Mouse (Mus musculus) heart, postnatal 0 days (tissue): ENCODE measurements at regions not wholly inside any gene's neighbourhood (a gene's known extent, or its start where the extent isn't known, plus 50 kb on each side); places are given as distances from the start of the nearest gene placed in this dataset.

Experiments used
- ATAC-seq: fragments of 200-750 bp; cut with Nextera tagmentation; 2 replicates; pipeline ENCODE4 v1.8.0; 2017; ENCODE audit warnings: low read depth, moderate number of reproducible peaks, moderate library complexity; ENCODE audit not compliant: insufficient read depth
- DNase-seq: peaks from one replicate; pipeline ENCODE4 v3.0.0-alpha.2; 2016; ENCODE audit warnings: low spot score
- H3K27ac ChIP-seq: fragments of 300-500 bp; sonication (generic); 2 replicates; pipeline ENCODE4 v1.5.1; 2014; ENCODE audit warnings: low read depth, mild to moderate bottlenecking
- H3K27me3 ChIP-seq: fragments of 300-500 bp; sonication (generic); 2 replicates; pipeline ENCODE4 v1.6.1; 2014; ENCODE audit warnings: low read length, mixed read lengths; ENCODE audit not compliant: control insufficient read depth, insufficient read depth
- H3K36me3 ChIP-seq: fragments of 300-500 bp; sonication (generic); replicated peaks from 2 replicates; pipeline ENCODE4 v1.6.1; 2014; ENCODE audit warnings: low read length, mixed read lengths; ENCODE audit not compliant: control insufficient read depth, insufficient read depth
- H3K4me1 ChIP-seq: fragments of 300-500 bp; sonication (generic); 2 replicates; pipeline ENCODE4 v1.6.1; 2014; ENCODE audit warnings: antibody characterized with exemption; ENCODE audit not compliant: control insufficient read depth, insufficient read depth
- H3K4me2 ChIP-seq: fragments of 300-500 bp; sonication (generic); 2 replicates; pipeline ENCODE4 v1.6.1; 2014; ENCODE audit warnings: low read depth, mild to moderate bottlenecking, low read length, moderate library complexity
- H3K4me3 ChIP-seq: fragments of 300-500 bp; sonication (generic); 2 replicates; pipeline ENCODE4 v1.5.1; 2014; ENCODE audit warnings: low read depth, low read length
- H3K9ac ChIP-seq: fragments of 300-500 bp; sonication (generic); replicated peaks from 2 replicates; pipeline ENCODE4 v1.6.1; 2014; ENCODE audit warnings: low read depth, low read length, mixed read lengths
- H3K9me3 ChIP-seq: fragments of 300-500 bp; sonication (generic); replicated peaks from 2 replicates; pipeline ENCODE4 v1.6.1; 2016; ENCODE audit warnings: low read length; ENCODE audit not compliant: control insufficient read depth
- CTCF ChIP-seq: IDR thresholded peaks from 2 replicates; pipeline ENCODE4 v1.5.1; 2016; ENCODE audit warnings: antibody characterized with exemption, control low read depth, low read depth
- EP300 ChIP-seq: IDR thresholded peaks from 2 replicates; pipeline ENCODE4 v1.6.1; 2016; ENCODE audit warnings: antibody characterized with exemption, low read depth
- WGBS: fragments of 180-500 bp; shearing (Covaris S2); extraction: QIAGEN DNeasy Blood & Tissue Kit; methylation state at CpG from one replicate; pipeline ENCODE4 v1.1.7; 2014; 5-methylcytosine and 5-hydroxymethylcytosine counted together

- no peaks in the 10 kb centered on the region for H3K9me3 ChIP-seq
- ATAC-seq, result no peak
- no peak overlapping the region for H3K27ac ChIP-seq
- H3K4me2 ChIP-seq, result no peak overlapping the region
- no peak for TF ChIP-seq EP300
- no peak for TF ChIP-seq CTCF
- H3K4me3 ChIP-seq, result no peak overlapping the region
- H3K36me3 ChIP-seq, result no peaks in the 10 kb centered on the region
- H3K4me1 ChIP-seq, result no peaks in the 10 kb centered on the region
- H3K27me3 ChIP-seq, result no peaks in the 10 kb centered on the region
- H3K9ac ChIP-seq, result no peak overlapping the region
- DNase-seq, result no peak
- WGBS, result 73% methylated on average over 1 of the region's 1 CpGs
These were observed 84.1 kb upstream of the Xpo1 start for GRCm38 (mm10) chr11:23171760-23172159.

DNA sequence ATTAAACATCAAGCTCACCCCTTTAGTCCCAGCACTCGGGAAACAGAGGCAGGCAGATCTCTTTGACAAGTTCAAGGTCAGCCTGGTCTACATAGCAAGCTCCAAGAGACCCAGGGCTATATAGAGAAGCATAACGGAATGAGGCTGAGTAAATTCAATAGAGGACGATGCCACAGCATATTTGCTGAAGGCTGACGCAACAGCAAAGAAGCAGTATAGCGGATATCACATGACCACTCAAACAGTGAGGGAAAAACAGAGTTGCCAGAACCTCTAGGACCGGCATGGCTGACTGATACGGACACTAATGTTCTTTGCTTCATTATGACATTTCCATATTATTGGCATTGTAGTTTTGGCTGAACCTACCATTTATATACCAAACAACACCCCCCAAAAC, 74.2 kb upstream of the Xpo1 start:
- Histone ChIP-seq H3K9me3 (peaks cover 8% of the 10 kb centered on the region), H3K4me2 (no peak overlapping the region), H3K9ac (no peak overlapping the region), H3K36me3 (no peaks in the 10 kb centered on the region), H3K4me3 (no peak overlapping the region), H3K4me1 (no peaks in the 10 kb centered on the region), H3K27me3 (no peaks in the 10 kb centered on the region), H3K27ac (no peak overlapping the region)
- 78% methylated on average over 7 of the region's 7 CpGs for WGBS
- DNase-seq (no peak), ATAC-seq (no peak)
- TF ChIP-seq CTCF (no peak), EP300 (no peak)

DNA sequence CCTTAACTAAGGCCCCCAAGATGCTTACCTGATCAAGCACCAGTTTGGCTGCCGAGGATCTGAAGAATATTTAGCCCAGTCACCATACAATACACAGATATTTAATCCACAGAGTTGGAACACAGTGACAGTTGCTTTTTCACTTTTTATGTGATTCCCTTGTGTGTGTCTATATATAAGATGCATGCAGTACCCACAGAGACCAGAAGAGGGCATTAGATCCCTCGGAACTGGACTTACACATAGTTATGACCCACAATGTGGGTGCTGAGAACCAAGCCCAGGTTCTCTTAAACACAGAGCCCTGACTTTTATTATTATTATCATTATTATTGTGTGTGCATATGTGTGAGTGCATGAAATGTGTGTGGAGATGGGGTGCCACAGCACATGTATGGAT, 70.6 kb upstream of the Xpo1 start:
- no peaks in the 10 kb centered on the region for H3K27me3 ChIP-seq
- 78% methylated on average over 2 of the region's 2 CpGs for WGBS
- ATAC-seq (no peak), DNase-seq (no peak)
- no peak overlapping the region for H3K9ac ChIP-seq
- H3K9me3 ChIP-seq, result peaks cover 8% of the 10 kb centered on the region
- H3K27ac ChIP-seq, result no peak overlapping the region
- no peak overlapping the region for H3K4me3 ChIP-seq
- H3K36me3 ChIP-seq, result no peaks in the 10 kb centered on the region
- H3K4me2 ChIP-seq, result no peak overlapping the region
- no peaks in the 10 kb centered on the region for H3K4me1 ChIP-seq
- TF ChIP-seq CTCF (no peak), EP300 (no peak)

GRCm38 (mm10) chr11:23201701-23202449, 54.0 kb upstream of the Xpo1 start:
- no peaks in the 10 kb centered on the region for H3K4me1 ChIP-seq
- WGBS, result 83% methylated on average over 9 of the region's 9 CpGs
- no peak for TF ChIP-seq CTCF
- DNase-seq (no peak), ATAC-seq (no peak)
- no peaks in the 10 kb centered on the region for H3K36me3 ChIP-seq
- H3K27ac ChIP-seq, result no peak overlapping the region
- no peak overlapping the region for H3K9ac ChIP-seq
- H3K4me2 ChIP-seq, result no peak overlapping the region
- no peak overlapping the region for H3K4me3 ChIP-seq
- H3K9me3 ChIP-seq, result no peaks in the 10 kb centered on the region
- no peaks in the 10 kb centered on the region for H3K27me3 ChIP-seq

DNA sequence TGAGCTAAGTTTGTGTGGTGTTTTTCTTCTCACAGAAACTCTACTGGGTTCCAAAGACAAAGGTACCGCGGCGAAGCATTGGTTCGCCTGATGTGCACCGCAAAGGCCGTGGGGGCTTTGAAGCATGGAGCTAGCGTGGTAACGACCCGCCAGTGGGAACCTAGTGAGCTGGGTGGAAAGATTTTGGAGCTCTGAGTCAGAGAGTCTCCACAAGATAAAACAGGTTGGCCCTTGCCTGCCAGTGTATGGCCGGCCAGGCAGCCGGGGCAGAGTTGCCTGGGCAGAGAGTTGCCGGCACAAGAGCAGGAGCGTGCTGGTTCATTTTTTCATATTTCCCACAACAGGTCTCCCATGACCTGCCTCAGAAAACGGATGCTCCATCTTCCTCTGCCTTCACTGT, 52.3 kb upstream of the Xpo1 start:
- DNase-seq, result no peak
- Histone ChIP-seq H3K9me3 (no peaks in the 10 kb centered on the region), H3K27ac (no peak overlapping the region), H3K4me3 (no peak overlapping the region), H3K9ac (no peak overlapping the region), H3K4me2 (no peak overlapping the region), H3K36me3 (no peaks in the 10 kb centered on the region), H3K27me3 (no peaks in the 10 kb centered on the region), H3K4me1 (no peaks in the 10 kb centered on the region)
- TF ChIP-seq EP300, result no peak
- no peak for TF ChIP-seq CTCF
- 87% methylated on average over 14 of the region's 14 CpGs for WGBS
- no peak for ATAC-seq

- DNase-seq (no peak), ATAC-seq (no peak)
- Histone ChIP-seq H3K4me3 (no peak overlapping the region), H3K27me3 (no peaks in the 10 kb centered on the region), H3K4me2 (no peak overlapping the region), H3K27ac (no peak overlapping the region), H3K9me3 (no peaks in the 10 kb centered on the region), H3K36me3 (no peaks in the 10 kb centered on the region), H3K4me1 (no peaks in the 10 kb centered on the region), H3K9ac (no peak overlapping the region)
- TF ChIP-seq EP300 (no peak), CTCF (no peak)
- 64% methylated on average over 12 of the region's 12 CpGs for WGBS
These were observed 51.8 kb upstream of the Xpo1 start for GRCm38 (mm10) chr11:23204041-23204440.
